Mouse (Mus musculus) forebrain, postnatal 0 days (tissue): ENCODE measurements around the gene Cela2a. TPM values are rescaled to one million over a fixed set of nuclear protein-coding genes. Genes with fewer than 3 reads are reported as not detected.
"Not testable (repeated sequence)": the region's sequence is repeated elsewhere in the genome, so short reads cannot be mapped to it uniquely, and the experiment has no call there.

Source experiments
- ATAC-seq: fragments of 200-750 bp; cut with Nextera tagmentation; 2 replicates; pipeline ENCODE4 v1.8.0; 2017; ENCODE audit warnings: mild to moderate bottlenecking, moderate library complexity
- DNase-seq: peaks from one replicate; pipeline ENCODE4 v3.0.0-alpha.2; 2015
- H3K27ac ChIP-seq: fragments of 300-500 bp; sonication (generic); 2 replicates; pipeline ENCODE4 v1.5.1; 2014; ENCODE audit warnings: low read depth, mild to moderate bottlenecking, antibody characterized with exemption, low read length, moderate library complexity, mixed read lengths
- H3K27me3 ChIP-seq: fragments of 300-500 bp; sonication (generic); 2 replicates; pipeline ENCODE4 v1.6.1; 2014; ENCODE audit warnings: mild to moderate bottlenecking, low read length, mixed read lengths; ENCODE audit not compliant: insufficient read depth
- H3K36me3 ChIP-seq: fragments of 300-500 bp; sonication (generic); 2 replicates; pipeline ENCODE4 v1.6.1; 2014; ENCODE audit warnings: mild to moderate bottlenecking, moderate library complexity; ENCODE audit not compliant: insufficient read depth
- H3K4me1 ChIP-seq: fragments of 300-500 bp; sonication (generic); 2 replicates; pipeline ENCODE4 v1.6.1; 2014; ENCODE audit warnings: antibody characterized with exemption; ENCODE audit not compliant: insufficient read depth
- H3K4me2 ChIP-seq: fragments of 300-500 bp; sonication (generic); 2 replicates; pipeline ENCODE4 v1.6.1; 2014; ENCODE audit warnings: low read depth, mild to moderate bottlenecking, moderate library complexity
- H3K4me3 ChIP-seq: fragments of 300-500 bp; sonication (generic); 2 replicates; pipeline ENCODE4 v1.5.1; 2014; ENCODE audit warnings: low read depth, low read length, mixed read lengths
- H3K9ac ChIP-seq: fragments of 300-500 bp; sonication (generic); 2 replicates; pipeline ENCODE4 v1.6.1; 2014; ENCODE audit warnings: mild to moderate bottlenecking
- H3K9me3 ChIP-seq: fragments of 300-500 bp; sonication (generic); 2 replicates; pipeline ENCODE4 v1.6.1; 2016; ENCODE audit warnings: low read length
- CTCF ChIP-seq: sonication (generic); IDR thresholded peaks from 2 replicates; pipeline ENCODE4 v1.5.1; 2016; ENCODE audit warnings: antibody characterized with exemption, control low read depth, low read depth
- WGBS: fragments of 180-500 bp; shearing (Covaris S2); extraction: QIAGEN DNeasy Blood & Tissue Kit; methylation state at CpG from one replicate; pipeline ENCODE4 v1.1.7; 2014; 5-methylcytosine and 5-hydroxymethylcytosine counted together
- polyA plus RNA-seq: library from polyadenylated mRNA; unstranded; fragments of >200 nt; fragmentation: Nextera tagmentation; extraction: Ambion mirVana; gene quantifications from 2 replicates; pipeline ENCODE4 v1.2.1, GENCODE M21; 2015
- total RNA-seq: library from RNA; depleted of rRNA; stranded (reverse); fragments of >200 nt; gene quantifications from 2 replicates; pipeline ENCODE4 v1.2.3, GENCODE M21; 2014

Cela2a gene
- total and polyA plus RNA-seq, 2 experiments from 2014 or later: 0.39 TPM; not detected in 1

GRCm38 (mm10) chr4:141787462-141787861 lies 38.5 kb downstream of the Cela2a start:
- H3K36me3 ChIP-seq: peaks cover 43% of the 10 kb centered on the region
- H3K27ac ChIP-seq: no peak overlapping the region
- ATAC-seq (no peak), DNase-seq (no peak)
- TF ChIP-seq CTCF: no peak
- H3K4me1 ChIP-seq: peaks cover 6% of the 10 kb centered on the region; the same call in 1 of the 2 replicates
- H3K27me3 ChIP-seq: no peaks in the 10 kb centered on the region
- WGBS: 89% methylated on average over 7 of the region's 7 CpGs
- no peak overlapping the region for H3K4me3 ChIP-seq
- no peaks in the 10 kb centered on the region for H3K9me3 ChIP-seq
- no peak overlapping the region for H3K9ac ChIP-seq
- H3K4me2 ChIP-seq: no peak overlapping the region

GRCm38 (mm10) chr4:141787046-141787445 lies 38.9 kb downstream of the Cela2a start:
- Histone ChIP-seq H3K4me1 (peaks cover 6% of the 10 kb centered on the region; the same call in 1 of the 2 replicates), H3K9me3 (no peaks in the 10 kb centered on the region), H3K4me3 (no peak overlapping the region), H3K36me3 (peaks cover 47% of the 10 kb centered on the region), H3K27me3 (no peaks in the 10 kb centered on the region), H3K27ac (no peak overlapping the region), H3K4me2 (no peak overlapping the region), H3K9ac (no peak overlapping the region)
- TF ChIP-seq CTCF: no peak
- no peak for ATAC-seq
- DNase-seq: no peak
- WGBS: 54% methylated on average over 6 of the region's 6 CpGs

GRCm38 (mm10) chr4:141786141-141786540 lies 39.8 kb downstream of the Cela2a start:
- no peaks in the 10 kb centered on the region for H3K9me3 ChIP-seq
- no peak overlapping the region for H3K4me2 ChIP-seq
- no peak overlapping the region for H3K27ac ChIP-seq
- peaks cover 56% of the 10 kb centered on the region for H3K36me3 ChIP-seq
- 91% methylated on average over 13 of the region's 13 CpGs for WGBS
- no peaks in the 10 kb centered on the region for H3K27me3 ChIP-seq
- no peak for TF ChIP-seq CTCF
- DNase-seq: no peak
- ATAC-seq: no peak
- no peak overlapping the region for H3K4me3 ChIP-seq
- H3K4me1 ChIP-seq: peaks cover 6% of the 10 kb centered on the region; the same call in 1 of the 2 replicates
- no peak overlapping the region for H3K9ac ChIP-seq

GRCm38 (mm10) chr4:141784835-141785234 lies 41.1 kb downstream of the Cela2a start:
- ATAC-seq (no peak), DNase-seq (no peak)
- Histone ChIP-seq H3K4me3 (no peak overlapping the region), H3K9ac (no peak overlapping the region), H3K27me3 (no peaks in the 10 kb centered on the region), H3K36me3 (peaks cover 64% of the 10 kb centered on the region), H3K4me1 (peaks cover 4% of the 10 kb centered on the region; the same call in 1 of the 2 replicates), H3K4me2 (no peak overlapping the region), H3K27ac (no peak overlapping the region), H3K9me3 (no peaks in the 10 kb centered on the region)
- WGBS: 87% methylated on average over 5 of the region's 5 CpGs
- peak; percentile 22 for TF ChIP-seq CTCF

DNA sequence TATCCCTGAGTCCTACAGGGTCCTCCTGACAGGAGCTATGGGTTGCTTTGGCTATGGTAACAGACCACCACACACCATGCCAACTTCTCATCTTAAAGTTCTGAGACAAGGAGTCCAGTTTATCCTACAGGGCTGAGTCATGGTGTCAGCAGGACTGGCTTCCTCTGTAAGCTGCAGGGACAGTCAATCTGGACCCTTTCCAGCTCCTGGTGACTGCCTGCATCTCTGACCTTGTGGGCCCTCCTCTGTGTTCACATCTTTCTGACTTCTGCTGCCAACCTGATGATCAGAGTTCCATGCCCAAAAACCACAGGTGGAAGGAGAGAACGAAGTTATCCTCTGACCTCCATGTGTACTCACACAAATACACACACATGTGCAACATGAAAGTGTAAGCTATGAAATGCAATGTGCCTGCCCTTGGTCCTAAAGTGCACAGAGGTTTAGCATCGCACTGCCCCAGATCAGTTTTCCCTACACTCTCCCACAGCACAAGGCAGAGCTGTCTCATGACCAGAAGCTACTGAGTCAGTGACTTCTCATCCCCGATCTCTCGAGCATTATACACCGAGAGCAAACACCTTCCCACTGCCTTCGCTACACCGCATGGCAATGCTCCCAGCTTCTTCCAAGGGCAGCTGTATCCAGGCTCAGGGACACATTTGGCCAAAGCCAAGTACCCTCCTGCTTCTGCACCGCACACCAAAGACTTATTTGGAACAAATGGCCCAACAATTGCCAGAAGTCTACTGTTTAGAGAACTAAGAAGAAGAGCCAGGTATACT lies 44.6 kb downstream of the Cela2a start:
- TF ChIP-seq CTCF: no peak
- Histone ChIP-seq H3K9me3 (no peaks in the 10 kb centered on the region), H3K27ac (no peak overlapping the region), H3K4me2 (no peak overlapping the region), H3K27me3 (no peaks in the 10 kb centered on the region), H3K4me1 (no peaks in the 10 kb centered on the region), H3K4me3 (no peak overlapping the region), H3K36me3 (peaks cover 75% of the 10 kb centered on the region), H3K9ac (no peak overlapping the region)
- 97% methylated on average over 8 of the region's 8 CpGs for WGBS
- no peak for DNase-seq
- ATAC-seq: no peak

DNA sequence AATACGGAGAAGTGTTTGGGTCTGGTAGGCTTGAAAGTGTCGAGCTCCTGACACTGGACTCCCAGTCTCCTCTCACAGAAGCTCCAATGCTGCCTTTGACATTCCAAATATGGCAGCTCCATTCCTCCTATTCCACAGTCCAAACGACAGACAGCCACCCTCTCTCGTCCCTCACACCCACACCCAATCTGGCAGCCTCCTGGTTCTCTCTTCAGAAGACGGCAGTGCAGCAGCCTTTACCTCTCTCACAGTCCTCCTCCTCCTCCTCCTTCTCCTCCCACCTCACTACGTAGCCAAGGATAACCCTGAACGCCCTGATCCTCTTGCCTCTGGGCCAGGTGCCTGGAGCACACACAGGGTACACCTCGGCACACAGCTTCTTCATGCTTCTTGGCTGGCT lies 46.1 kb downstream of the Cela2a start:
- no peak for TF ChIP-seq CTCF
- no peak overlapping the region for H3K9ac ChIP-seq
- H3K36me3 ChIP-seq: peaks cover 81% of the 10 kb centered on the region
- H3K4me3 ChIP-seq: no peak overlapping the region
- DNase-seq (no peak), ATAC-seq (no peak)
- no peaks in the 10 kb centered on the region for H3K4me1 ChIP-seq
- H3K4me2 ChIP-seq: no peak overlapping the region
- WGBS: 88% methylated on average over 8 of the region's 8 CpGs
- no peaks in the 10 kb centered on the region for H3K27me3 ChIP-seq
- H3K9me3 ChIP-seq: no peaks in the 10 kb centered on the region
- no peak overlapping the region for H3K27ac ChIP-seq

DNA sequence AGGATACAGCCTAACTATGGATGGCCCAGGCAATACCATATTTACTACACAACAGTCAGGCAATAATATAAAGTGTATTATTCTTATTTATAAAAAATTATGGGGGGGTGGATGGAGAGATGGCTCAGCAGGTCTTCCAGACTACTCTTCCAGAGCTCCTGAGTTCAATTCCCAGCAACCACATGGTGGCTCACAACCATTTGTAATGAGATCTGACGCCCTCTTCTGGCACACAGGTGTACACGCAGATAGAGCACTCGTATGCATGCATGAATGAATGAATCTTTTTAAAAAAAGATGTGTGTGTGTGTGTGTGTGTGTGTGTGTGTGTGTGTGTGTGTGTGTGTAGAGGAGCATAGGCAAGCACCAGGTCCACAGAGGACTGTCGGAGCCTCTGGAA lies 52.9 kb downstream of the Cela2a start:
- WGBS: 93% methylated on average over 4 of the region's 4 CpGs
- peaks cover 90% of the 10 kb centered on the region for H3K36me3 ChIP-seq
- not testable (repeated sequence) for H3K9ac ChIP-seq

More for the DNA sequence above, 52.9 kb downstream of the Cela2a start:
- not testable (repeated sequence) for H3K9me3 ChIP-seq, DNase-seq, H3K27ac ChIP-seq, ATAC-seq, H3K4me2 ChIP-seq, H3K4me1 ChIP-seq, H3K4me3 ChIP-seq, H3K27me3 ChIP-seq
